Mouse (Mus musculus): ENCODE measurements around the gene Rbm46. TPM values are rescaled to one million over a fixed set of nuclear protein-coding genes. Genes with fewer than 3 reads are reported as not detected.

Rbm46 gene
- 0.07 and 0.08 TPM in 2 replicates for polyA plus RNA-seq (2012; rRNA removed)

GRCm38 (mm10) chr3:82876372-82876739 is at the start of gene Rbm46:
Gene Rbm46 (minus strand): TSS chr3:82876483.
- H3K27ac ChIP-seq (ENCODE audit: insufficient read depth, low read length), result no peak within 1 kb of the TSS
- no peaks in the 10 kb centered on the region for H3K4me1 ChIP-seq (ENCODE audit: control insufficient read depth, insufficient read depth, insufficient read length)
- 27% methylated on average over 36 of the region's 36 CpGs for WGBS
- peak in 1 of 2 experiments; percentile 4 for DNase-seq (ENCODE audit: low read depth in 1 of 2, low spot score in 2 of 2)
- no peaks in the 10 kb centered on the region for H3K36me3 ChIP-seq (ENCODE audit: control insufficient read depth, insufficient read depth, low read length)
- no peak within 1 kb of the TSS for H3K4me3 ChIP-seq (ENCODE audit: extremely low read depth, insufficient read depth, insufficient read length)
- peaks cover 6% of the 10 kb centered on the region for H3K27me3 ChIP-seq (ENCODE audit: control insufficient read depth, insufficient read depth, low read length)
- TF ChIP-seq POLR2A (IDR thresholded peaks at IDR 0.05; ENCODE audit: low read depth, low read length) (no peak), CTCF (IDR thresholded peaks at IDR 0.05; ENCODE audit: extremely low read depth, insufficient read depth, insufficient read length, insufficient replicate concordance) (no peak)

- 74% methylated on average over 1 of the region's 1 CpGs for WGBS
- H3K27me3 ChIP-seq (ENCODE audit: control insufficient read depth, insufficient read depth, low read length), result no peaks in the 10 kb centered on the region
- DNase-seq (ENCODE audit: low read depth in 1 of 2, low spot score in 2 of 2), result no peak
- H3K27ac ChIP-seq (ENCODE audit: insufficient read depth, low read length), result no peak overlapping the region
- no peak overlapping the region for H3K4me3 ChIP-seq (ENCODE audit: extremely low read depth, insufficient read depth, insufficient read length)
- TF ChIP-seq POLR2A (IDR thresholded peaks at IDR 0.05; ENCODE audit: low read depth, low read length), result no peak
- H3K36me3 ChIP-seq (ENCODE audit: control insufficient read depth, insufficient read depth, low read length), result no peaks in the 10 kb centered on the region
- no peaks in the 10 kb centered on the region for H3K4me1 ChIP-seq (ENCODE audit: control insufficient read depth, insufficient read depth, insufficient read length)
Observed at GRCm38 (mm10) chr3:82915632-82916031, 39.3 kb upstream of the Rbm46 start.

GRCm38 (mm10) chr3:82908671-82909070 is 32.4 kb upstream of the Rbm46 start:
- Histone ChIP-seq H3K36me3 (ENCODE audit: control insufficient read depth, insufficient read depth, low read length) (no peaks in the 10 kb centered on the region), H3K27me3 (ENCODE audit: control insufficient read depth, insufficient read depth, low read length) (peaks cover 5% of the 10 kb centered on the region; the same call in 1 of the 2 replicates), H3K27ac (ENCODE audit: insufficient read depth, low read length) (no peak overlapping the region), H3K4me3 (ENCODE audit: extremely low read depth, insufficient read depth, insufficient read length) (no peak overlapping the region), H3K4me1 (ENCODE audit: control insufficient read depth, insufficient read depth, insufficient read length) (no peaks in the 10 kb centered on the region)
- no peak for DNase-seq (ENCODE audit: low read depth in 1 of 2, low spot score in 2 of 2)
- TF ChIP-seq CTCF (IDR thresholded peaks at IDR 0.05; ENCODE audit: extremely low read depth, insufficient read depth, insufficient read length, insufficient replicate concordance), result no peak
- no peak for TF ChIP-seq POLR2A (IDR thresholded peaks at IDR 0.05; ENCODE audit: low read depth, low read length)
- WGBS, result 44% methylated on average over 2 of the region's 2 CpGs

- TF ChIP-seq POLR2A (IDR thresholded peaks at IDR 0.05; ENCODE audit: low read depth, low read length), result no peak
- no peak for TF ChIP-seq CTCF (IDR thresholded peaks at IDR 0.05; ENCODE audit: extremely low read depth, insufficient read depth, insufficient read length, insufficient replicate concordance)
- no peak for DNase-seq (ENCODE audit: low read depth in 1 of 2, low spot score in 2 of 2)
- peaks cover 5% of the 10 kb centered on the region; the same call in 1 of the 2 replicates for H3K27me3 ChIP-seq (ENCODE audit: control insufficient read depth, insufficient read depth, low read length)
- H3K27ac ChIP-seq (ENCODE audit: insufficient read depth, low read length), result no peak overlapping the region
- 5% methylated on average over 31 of the region's 31 CpGs for WGBS
- no peaks in the 10 kb centered on the region for H3K36me3 ChIP-seq (ENCODE audit: control insufficient read depth, insufficient read depth, low read length)
- no peak overlapping the region for H3K4me3 ChIP-seq (ENCODE audit: extremely low read depth, insufficient read depth, insufficient read length)
- H3K4me1 ChIP-seq (ENCODE audit: control insufficient read depth, insufficient read depth, insufficient read length), result no peaks in the 10 kb centered on the region
Observed at GRCm38 (mm10) chr3:82904211-82904908, 28.1 kb upstream of the Rbm46 start.

GRCm38 (mm10) chr3:82903613-82904205 is 27.4 kb upstream of the Rbm46 start, which contains the start of gene Lrat:
Gene Lrat (minus strand): TSS chr3:82903973.
- Histone ChIP-seq H3K27me3 (ENCODE audit: control insufficient read depth, insufficient read depth, low read length) (peaks cover 5% of the 10 kb centered on the region; the same call in 1 of the 2 replicates), H3K4me1 (ENCODE audit: control insufficient read depth, insufficient read depth, insufficient read length) (no peaks in the 10 kb centered on the region), H3K27ac (ENCODE audit: insufficient read depth, low read length) (no peak within 1 kb of the TSS), H3K4me3 (ENCODE audit: extremely low read depth, insufficient read depth, insufficient read length) (no peak within 1 kb of the TSS), H3K36me3 (ENCODE audit: control insufficient read depth, insufficient read depth, low read length) (no peaks in the 10 kb centered on the region)
- WGBS, result 3% methylated on average over 35 of the region's 35 CpGs
- TF ChIP-seq POLR2A (IDR thresholded peaks at IDR 0.05; ENCODE audit: low read depth, low read length) (no peak), CTCF (IDR thresholded peaks at IDR 0.05; ENCODE audit: extremely low read depth, insufficient read depth, insufficient read length, insufficient replicate concordance) (no peak)
- DNase-seq (ENCODE audit: low read depth in 1 of 2, low spot score in 2 of 2), result no peak

- H3K27me3 ChIP-seq (ENCODE audit: control insufficient read depth, insufficient read depth, low read length), result peaks cover 5% of the 10 kb centered on the region; the same call in 1 of the 2 replicates
- DNase-seq (ENCODE audit: low read depth in 1 of 2, low spot score in 2 of 2), result no peak
- H3K4me1 ChIP-seq (ENCODE audit: control insufficient read depth, insufficient read depth, insufficient read length), result no peaks in the 10 kb centered on the region
- TF ChIP-seq POLR2A (IDR thresholded peaks at IDR 0.05; ENCODE audit: low read depth, low read length) (no peak), CTCF (IDR thresholded peaks at IDR 0.05; ENCODE audit: extremely low read depth, insufficient read depth, insufficient read length, insufficient replicate concordance) (no peak)
- 32% methylated on average over 20 of the region's 20 CpGs for WGBS
- H3K4me3 ChIP-seq (ENCODE audit: extremely low read depth, insufficient read depth, insufficient read length), result no peak overlapping the region
- no peak overlapping the region for H3K27ac ChIP-seq (ENCODE audit: insufficient read depth, low read length)
- no peaks in the 10 kb centered on the region for H3K36me3 ChIP-seq (ENCODE audit: control insufficient read depth, insufficient read depth, low read length)
Observed at GRCm38 (mm10) chr3:82902757-82903612, 26.7 kb upstream of the Rbm46 start.
